Mouse (Mus musculus): ENCODE data around the gene Klk7. TPM values are rescaled to one million over a fixed set of nuclear protein-coding genes. Genes with fewer than 3 reads are reported as not detected.
A peak's percentile ranks its signal among the peaks of the same experiment; 100 is the strongest.

Klk7 gene
- polyA plus RNA-seq, 1 experiment = not detected

- no peak overlapping the region for H3K27ac ChIP-seq (replicated peaks; ENCODE audit: low read depth, low read length)
- H3K4me3 ChIP-seq (ENCODE audit: insufficient read depth, low read depth, low read length) = no peak overlapping the region
These were observed 29.6 kb upstream of the Klk7 start for GRCm38 (mm10) chr7:43781541-43781940.

GRCm38 (mm10) chr7:43782275-43783265, 28.5 kb upstream of the Klk7 start:
- H3K4me1 ChIP-seq (ENCODE audit: control insufficient read depth, insufficient read depth, insufficient read length, low read length) = 0 out of 2 replicates have a peak, but pooled peaks cover 6% of the 10 kb centered on the region
- peak overlapping the region; percentile 51 for H3K4me3 ChIP-seq (ENCODE audit: insufficient read depth, low read depth, low read length)
- no peak overlapping the region for H3K27ac ChIP-seq (replicated peaks; ENCODE audit: low read depth, low read length)

More at GRCm38 (mm10) chr7:43781541-43781940, 29.6 kb upstream of the Klk7 start:
- H3K4me1 ChIP-seq (ENCODE audit: control insufficient read depth, insufficient read depth, insufficient read length, low read length) = 0 out of 2 replicates have a peak, but pooled peaks cover 6% of the 10 kb centered on the region

- H3K4me3 ChIP-seq (ENCODE audit: insufficient read depth, low read depth, low read length) = no peak overlapping the region
- H3K27ac ChIP-seq (replicated peaks; ENCODE audit: low read depth, low read length) = no peak overlapping the region
- H3K4me1 ChIP-seq (ENCODE audit: control insufficient read depth, insufficient read depth, insufficient read length, low read length) = 0 out of 2 replicates have a peak, but pooled peaks cover 4% of the 10 kb centered on the region
These were observed 25.8 kb upstream of the Klk7 start for GRCm38 (mm10) chr7:43785286-43785685.

DNA sequence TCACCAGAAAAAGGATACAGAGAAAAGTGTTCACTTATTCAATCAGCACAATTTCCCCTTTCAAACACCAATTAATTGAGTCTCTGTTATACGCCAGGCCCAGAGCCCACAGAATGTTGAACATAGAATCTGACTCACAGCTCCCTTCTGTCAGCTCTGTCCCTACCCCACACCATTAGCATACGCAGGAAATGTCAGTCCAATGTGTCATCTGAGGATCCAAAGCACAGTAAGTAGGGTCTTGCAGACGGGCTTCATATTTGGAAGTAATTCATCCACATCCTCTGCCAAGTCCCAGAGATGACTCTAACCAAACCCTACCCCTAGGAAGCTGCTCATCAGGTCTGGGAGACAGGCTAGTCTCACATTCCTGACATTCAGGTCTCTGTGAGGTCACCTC, 23.0 kb upstream of the Klk7 start:
- no peak overlapping the region for H3K27ac ChIP-seq (replicated peaks; ENCODE audit: low read depth, low read length)

DNA sequence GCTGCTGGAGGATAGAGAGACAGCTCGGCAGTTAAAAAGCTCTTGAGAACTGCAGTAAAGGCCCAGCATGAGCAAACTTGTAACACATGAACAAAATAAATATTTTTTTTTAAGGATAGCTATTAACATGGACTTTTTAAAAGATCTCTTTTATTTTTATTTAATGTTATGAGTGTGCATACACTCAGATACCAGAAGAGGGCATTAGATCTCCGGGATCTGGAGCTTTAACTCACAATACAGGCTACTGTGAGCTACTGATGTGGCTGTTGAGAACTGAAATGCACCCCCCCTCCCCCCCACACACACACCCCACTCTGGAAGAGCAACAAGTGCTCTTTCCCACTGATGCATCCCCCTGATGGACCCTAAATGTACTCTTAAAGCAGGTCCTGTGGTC, 21.8 kb upstream of the Klk7 start:
- Histone ChIP-seq H3K4me1 (ENCODE audit: control insufficient read depth, insufficient read depth, insufficient read length, low read length) (no peaks in the 10 kb centered on the region), H3K27ac (replicated peaks; ENCODE audit: low read depth, low read length) (no peak overlapping the region), H3K4me3 (ENCODE audit: insufficient read depth, low read depth, low read length) (no peak overlapping the region)

More for the DNA sequence above, 23.0 kb upstream of the Klk7 start:
- Histone ChIP-seq H3K4me3 (ENCODE audit: insufficient read depth, low read depth, low read length) (no peak overlapping the region), H3K4me1 (ENCODE audit: control insufficient read depth, insufficient read depth, insufficient read length, low read length) (no peaks in the 10 kb centered on the region)

DNA sequence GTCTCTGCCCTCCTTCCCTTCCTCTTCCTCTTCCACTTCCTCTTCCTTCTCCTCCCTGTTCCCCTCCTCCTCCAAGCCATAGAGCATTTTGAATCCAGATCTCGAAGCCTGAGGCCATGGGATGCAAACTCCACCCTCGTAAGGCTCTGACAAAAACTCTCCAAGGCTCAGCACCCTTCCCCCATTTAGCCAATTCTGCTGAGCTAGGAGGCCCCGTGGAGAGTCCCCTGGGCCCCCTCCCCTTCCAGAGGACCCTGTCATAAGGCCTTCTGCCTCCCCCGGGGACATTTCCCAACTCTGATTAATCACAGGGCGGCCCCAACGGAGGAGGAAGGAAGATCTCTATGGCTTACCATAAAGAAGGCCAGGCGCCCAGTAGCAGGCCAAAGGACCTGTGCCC, 19.5 kb upstream of the Klk7 start, which contains the start of gene Klk9:
Gene Klk9, plus strand, starts transcription at position 301 of the 400 bp plus-strand sequence.
- no peak within 1 kb of the TSS for H3K4me3 ChIP-seq (ENCODE audit: insufficient read depth, low read depth, low read length)
- H3K4me1 ChIP-seq (ENCODE audit: control insufficient read depth, insufficient read depth, insufficient read length, low read length) = no peaks in the 10 kb centered on the region
- no peak within 1 kb of the TSS for H3K27ac ChIP-seq (replicated peaks; ENCODE audit: low read depth, low read length)

DNA sequence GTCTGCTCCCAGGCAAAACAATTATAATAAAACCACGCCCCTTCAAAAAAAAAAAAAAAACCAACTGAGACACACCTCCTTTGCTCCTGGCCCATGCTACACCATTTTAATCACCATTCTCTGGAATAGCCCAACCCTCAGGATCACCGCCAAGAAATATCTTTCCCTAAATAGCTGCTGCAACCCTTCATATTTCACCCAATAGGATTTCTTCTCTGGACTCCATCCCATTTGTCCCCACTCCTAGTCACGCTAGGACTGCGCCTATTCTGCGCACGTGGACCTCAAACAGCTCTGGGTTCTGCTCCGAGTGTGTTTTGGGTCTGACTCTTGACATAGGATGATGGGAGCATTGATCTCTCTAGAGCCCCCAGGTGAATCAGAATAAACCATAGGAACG, 14.7 kb upstream of the Klk7 start:
- peaks cover 2% of the 10 kb centered on the region; the same call in 1 of the 2 replicates for H3K4me1 ChIP-seq (ENCODE audit: control insufficient read depth, insufficient read depth, insufficient read length, low read length)
- H3K27ac ChIP-seq (replicated peaks; ENCODE audit: low read depth, low read length) = no peak overlapping the region
- H3K4me3 ChIP-seq (ENCODE audit: insufficient read depth, low read depth, low read length) = peak overlapping the region; percentile 71; the same call in 1 of the 2 replicates

DNA sequence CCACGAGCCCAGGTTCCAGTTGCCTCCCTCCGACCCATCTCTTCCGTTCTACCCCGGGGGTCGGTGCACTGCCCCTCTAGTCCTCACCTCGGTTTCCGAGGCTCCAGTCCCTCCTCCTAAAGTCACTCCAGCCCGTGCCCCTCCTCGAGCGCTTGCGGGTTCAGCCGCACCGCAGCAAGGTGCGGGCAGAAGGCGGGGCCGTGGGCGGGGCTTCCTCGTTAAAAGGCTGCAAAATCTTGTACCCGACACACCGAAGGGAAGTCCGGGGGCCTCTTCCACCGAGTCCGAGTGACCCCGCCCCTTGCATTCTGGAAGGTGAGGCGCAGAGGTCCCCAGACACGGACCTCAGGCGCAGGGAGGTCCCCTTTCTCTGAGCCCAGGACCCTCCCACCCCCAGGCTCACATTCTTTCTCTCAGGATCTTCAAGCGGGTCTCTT, 13.7 kb upstream of the Klk7 start, which contains the start of gene Klk8:
Gene Klk8, plus strand, starts transcription at position 245 of the 437 bp plus-strand sequence.
- no peak within 1 kb of the TSS for H3K27ac ChIP-seq (replicated peaks; ENCODE audit: low read depth, low read length)

GRCm38 (mm10) chr7:43797844-43798462, 13.1 kb upstream of the Klk7 start:
- Histone ChIP-seq H3K4me3 (ENCODE audit: insufficient read depth, low read depth, low read length) (peak overlapping the region; percentile 71), H3K27ac (replicated peaks; ENCODE audit: low read depth, low read length) (no peak overlapping the region)

More for the DNA sequence above, 13.7 kb upstream of the Klk7 start, which contains the start of gene Klk8:
- H3K4me3 ChIP-seq (ENCODE audit: insufficient read depth, low read depth, low read length) = peak within 1 kb of the TSS; percentile 71
- peaks cover 2% of the 10 kb centered on the region; the same call in 1 of the 2 replicates for H3K4me1 ChIP-seq (ENCODE audit: control insufficient read depth, insufficient read depth, insufficient read length, low read length)

GRCm38 (mm10) chr7:43799876-43800275, 11.2 kb upstream of the Klk7 start:
- H3K27ac ChIP-seq (replicated peaks; ENCODE audit: low read depth, low read length) = no peak overlapping the region
- H3K4me3 ChIP-seq (ENCODE audit: insufficient read depth, low read depth, low read length) = no peak overlapping the region
- peaks cover 2% of the 10 kb centered on the region; the same call in 1 of the 2 replicates for H3K4me1 ChIP-seq (ENCODE audit: control insufficient read depth, insufficient read depth, insufficient read length, low read length)

More at GRCm38 (mm10) chr7:43797844-43798462, 13.1 kb upstream of the Klk7 start:
- H3K4me1 ChIP-seq (ENCODE audit: control insufficient read depth, insufficient read depth, insufficient read length, low read length) = peaks cover 2% of the 10 kb centered on the region; the same call in 1 of the 2 replicates

DNA sequence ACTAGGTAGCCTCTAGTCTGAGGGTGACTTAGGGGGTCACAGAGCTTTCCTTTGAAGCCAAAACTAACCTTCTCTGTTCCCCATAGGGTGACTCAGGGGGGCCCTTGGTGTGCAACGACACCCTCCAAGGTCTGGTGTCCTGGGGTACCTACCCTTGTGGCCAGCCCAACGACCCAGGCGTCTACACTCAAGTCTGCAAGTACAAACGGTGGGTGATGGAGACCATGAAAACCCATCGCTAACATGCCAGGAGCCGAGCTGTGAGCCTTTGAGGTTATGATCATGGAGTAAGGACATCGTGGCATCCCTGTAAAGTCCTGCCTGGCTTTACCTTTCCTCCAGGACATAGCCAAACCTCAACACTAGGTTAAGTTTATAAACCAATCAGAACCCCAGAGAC, 4.1 kb downstream of the Klk7 start:
- Histone ChIP-seq H3K4me1 (ENCODE audit: control insufficient read depth, insufficient read depth, insufficient read length, low read length) (no peaks in the 10 kb centered on the region), H3K4me3 (ENCODE audit: insufficient read depth, low read depth, low read length) (no peak overlapping the region), H3K27ac (replicated peaks; ENCODE audit: low read depth, low read length) (no peak overlapping the region)

- Histone ChIP-seq H3K4me3 (ENCODE audit: insufficient read depth, low read depth, low read length) (no peak overlapping the region), H3K4me1 (ENCODE audit: control insufficient read depth, insufficient read depth, insufficient read length, low read length) (no peaks in the 10 kb centered on the region), H3K27ac (replicated peaks; ENCODE audit: low read depth, low read length) (no peak overlapping the region)
These were observed 5.7 kb downstream of the Klk7 start for GRCm38 (mm10) chr7:43816746-43817145.

DNA sequence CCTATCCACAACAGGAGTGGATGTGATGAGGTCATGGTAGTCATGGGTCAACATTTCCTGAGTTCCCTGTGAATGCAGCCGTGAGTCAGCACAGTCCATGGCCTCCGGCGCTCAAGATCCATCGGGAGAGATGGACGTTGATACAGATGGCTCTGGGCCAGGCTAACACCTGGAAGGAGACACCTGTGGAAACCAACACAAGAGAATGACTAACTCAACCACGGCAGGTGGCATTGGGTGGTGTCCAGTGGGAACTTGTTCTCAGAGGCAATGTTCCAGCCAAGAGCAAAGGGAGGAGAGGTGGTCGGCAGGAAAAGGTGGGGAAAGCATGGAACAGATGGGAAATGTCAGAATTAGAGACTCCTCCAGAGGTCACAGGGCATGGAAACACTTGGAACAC, 10.5 kb downstream of the Klk7 start:
- H3K4me1 ChIP-seq (ENCODE audit: control insufficient read depth, insufficient read depth, insufficient read length, low read length) = no peaks in the 10 kb centered on the region
- no peak overlapping the region for H3K27ac ChIP-seq (replicated peaks; ENCODE audit: low read depth, low read length)
- no peak overlapping the region for H3K4me3 ChIP-seq (ENCODE audit: insufficient read depth, low read depth, low read length)

- no peak within 1 kb of the TSS for H3K27ac ChIP-seq (replicated peaks; ENCODE audit: low read depth, low read length)
- no peaks in the 10 kb centered on the region for H3K4me1 ChIP-seq (ENCODE audit: control insufficient read depth, insufficient read depth, insufficient read length, low read length)
- H3K4me3 ChIP-seq (ENCODE audit: insufficient read depth, low read depth, low read length) = no peak within 1 kb of the TSS
These were observed 13.1 kb downstream of the Klk7 start, which contains the start of gene Klk6 for GRCm38 (mm10) chr7:43824199-43824598. Gene Klk6, plus strand, starts transcription at chr7:43824499.

DNA sequence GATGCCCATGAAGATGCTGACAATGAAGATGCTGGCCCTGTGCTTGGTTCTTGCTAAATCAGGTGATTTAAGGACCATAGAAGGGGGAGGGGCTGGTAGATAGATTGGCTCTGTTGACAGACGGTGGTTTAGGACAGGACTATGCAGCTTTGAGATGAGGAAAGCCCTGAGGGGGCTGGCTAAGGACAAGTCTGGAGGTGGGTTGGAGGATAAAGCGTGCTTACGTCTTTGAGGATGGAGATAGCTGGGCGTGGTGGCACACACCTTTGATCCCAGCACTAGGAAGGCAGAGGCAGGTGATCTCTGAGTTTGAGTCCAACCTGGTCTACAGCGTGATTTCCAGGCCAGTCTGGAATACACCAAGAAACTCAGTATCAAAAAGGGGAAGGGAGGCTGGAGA, 15.0 kb downstream of the Klk7 start:
- Histone ChIP-seq H3K4me1 (ENCODE audit: control insufficient read depth, insufficient read depth, insufficient read length, low read length) (no peaks in the 10 kb centered on the region), H3K27ac (replicated peaks; ENCODE audit: low read depth, low read length) (no peak overlapping the region), H3K4me3 (ENCODE audit: insufficient read depth, low read depth, low read length) (no peak overlapping the region)

Measured in brown adipose tissue, adult 24 weeks (tissue).